Mouse (Mus musculus) adrenal gland, postnatal 14 days (tissue): ENCODE data around the gene Limch1. TPM values are rescaled to one million over a fixed set of nuclear protein-coding genes. Genes with fewer than 3 reads are reported as not detected.

Source experiments
- DNase-seq: peaks from one replicate; pipeline ENCODE4 v3.0.0; 2021; ENCODE audit warnings: mixed read lengths
- total RNA-seq: library from RNA; stranded (reverse); gene quantifications from 2 replicates; pipeline ENCODE4 v1.2.3, GENCODE M21; 2021

The Limch1 gene
- total RNA-seq, 1 experiment from 2014 or later = 96.8 TPM

GRCm38 (mm10) chr5:66830206-66830605, 84.6 kb downstream of the Limch1 start:
- no peak for DNase-seq

GRCm38 (mm10) chr5:66834756-66835155, 89.1 kb downstream of the Limch1 start:
- no peak for DNase-seq

- DNase-seq = no peak
Measured at GRCm38 (mm10) chr5:66836892-66837291, 91.3 kb downstream of the Limch1 start.

GRCm38 (mm10) chr5:66841971-66842370, 96.3 kb downstream of the Limch1 start:
- peak; percentile 86 for DNase-seq

DNA sequence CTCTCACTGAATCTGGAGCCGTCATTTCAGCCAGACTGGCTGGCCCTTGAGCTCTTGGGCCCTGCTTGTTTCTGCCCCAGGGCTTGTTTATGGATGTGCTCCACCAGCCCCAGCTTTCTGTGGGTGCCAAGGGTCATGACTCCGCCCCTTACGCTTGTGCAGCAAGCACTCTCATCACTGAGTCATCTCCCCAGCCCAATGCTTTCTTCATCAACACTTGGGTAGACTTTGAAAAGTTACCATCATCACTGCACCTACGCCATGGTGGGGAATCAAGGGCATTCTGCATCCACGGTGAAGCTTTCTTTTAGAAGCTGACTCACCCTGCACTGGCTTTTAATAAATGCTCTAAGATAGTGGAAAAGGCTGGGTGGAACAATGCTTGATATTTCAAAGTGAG, 97.1 kb downstream of the Limch1 start:
- peak; percentile 56 for DNase-seq

- no peak for DNase-seq
Measured at GRCm38 (mm10) chr5:66848136-66848535, 102.5 kb downstream of the Limch1 start.

DNA sequence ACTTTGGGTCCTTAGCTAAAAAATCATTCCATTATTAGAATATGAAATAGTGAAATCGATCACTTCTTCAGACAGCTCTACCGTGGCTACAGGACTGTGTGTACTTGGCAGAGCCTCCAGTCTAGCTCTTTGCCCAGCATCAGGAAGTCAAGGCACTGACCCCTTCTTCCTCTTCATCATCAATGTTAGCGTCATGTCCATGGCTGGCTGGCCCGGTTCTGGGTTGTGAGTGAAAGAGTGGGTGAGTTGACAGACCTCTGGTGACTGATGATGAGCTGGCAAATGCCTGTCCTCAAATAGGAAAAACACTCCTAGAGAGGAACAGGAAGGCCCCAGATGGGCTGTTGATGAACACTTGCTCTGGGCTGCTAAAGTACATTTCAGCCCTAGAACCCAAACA, 103.5 kb downstream of the Limch1 start:
- peak; percentile 50 for DNase-seq

DNA sequence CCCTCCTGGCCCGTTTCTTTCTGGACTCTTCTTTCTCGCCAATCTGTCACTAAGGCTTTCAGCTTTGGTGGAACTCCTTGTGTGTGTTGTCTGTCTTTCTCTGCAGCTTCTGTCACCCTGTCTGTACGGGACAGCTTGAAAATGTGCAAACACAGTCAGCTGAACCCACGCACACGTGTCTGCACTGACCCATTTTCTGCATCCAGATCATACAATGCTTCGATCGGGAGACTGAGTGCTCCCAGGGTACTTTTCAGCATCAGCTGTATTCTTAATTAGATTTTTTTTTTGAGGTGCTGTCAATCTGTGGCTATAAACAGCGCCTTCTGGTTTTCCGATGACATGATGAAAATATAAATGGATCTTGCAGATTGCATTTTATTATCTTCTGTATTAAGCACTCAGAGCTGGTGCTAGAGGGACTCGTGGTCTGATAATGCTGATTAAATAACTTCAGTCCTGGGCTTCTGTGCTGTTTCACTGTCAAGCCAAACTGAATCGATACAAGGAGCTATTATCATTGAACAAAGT, 105.2 kb downstream of the Limch1 start:
- no peak for DNase-seq

DNA sequence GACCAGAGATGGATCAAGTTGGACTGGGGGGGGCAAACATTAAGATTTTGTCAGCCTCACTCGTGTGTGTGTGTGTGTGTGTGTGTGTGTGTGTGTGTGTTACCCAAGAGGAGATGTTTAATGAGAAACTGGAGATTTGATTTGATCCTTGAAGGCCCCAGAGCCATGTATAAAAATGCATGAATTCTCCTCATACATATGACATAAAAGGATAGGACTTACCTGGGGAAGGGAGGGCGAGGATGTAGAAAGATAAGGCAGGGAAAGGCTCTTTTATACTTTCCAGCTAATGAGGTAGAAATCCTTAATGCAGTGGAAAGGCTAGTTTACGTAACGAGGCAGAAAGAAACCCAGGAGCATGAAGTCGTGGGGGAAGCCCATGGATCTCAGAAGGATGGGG, 106.1 kb downstream of the Limch1 start:
- no peak for DNase-seq

- no peak for DNase-seq
Measured at GRCm38 (mm10) chr5:66854263-66854662, 108.6 kb downstream of the Limch1 start.

- peak; percentile 56 for DNase-seq
Measured at GRCm38 (mm10) chr5:66855358-66856107, 109.9 kb downstream of the Limch1 start.

DNA sequence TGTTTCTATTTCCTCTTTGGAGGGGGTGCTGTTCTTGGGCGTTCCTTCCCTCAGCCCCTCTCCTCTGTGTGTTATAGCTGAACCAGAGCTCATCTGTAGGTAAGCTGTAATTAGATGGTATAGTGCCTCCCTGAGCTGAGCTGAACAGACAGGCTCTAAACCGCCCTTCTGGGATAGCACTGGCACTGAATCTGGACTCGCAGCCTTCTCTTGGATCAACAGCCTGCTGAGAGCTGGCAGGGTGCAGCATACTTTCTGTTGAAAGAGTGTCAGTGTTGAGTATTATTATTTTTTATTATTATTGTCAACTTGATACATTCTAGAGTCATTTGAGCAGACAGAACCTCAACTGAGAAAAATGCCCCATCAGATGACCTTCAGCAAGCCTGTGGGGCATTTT, 113.9 kb downstream of the Limch1 start:
- DNase-seq = no peak

GRCm38 (mm10) chr5:66861232-66862035, 115.8 kb downstream of the Limch1 start:
- DNase-seq = peak; percentile 53

DNA sequence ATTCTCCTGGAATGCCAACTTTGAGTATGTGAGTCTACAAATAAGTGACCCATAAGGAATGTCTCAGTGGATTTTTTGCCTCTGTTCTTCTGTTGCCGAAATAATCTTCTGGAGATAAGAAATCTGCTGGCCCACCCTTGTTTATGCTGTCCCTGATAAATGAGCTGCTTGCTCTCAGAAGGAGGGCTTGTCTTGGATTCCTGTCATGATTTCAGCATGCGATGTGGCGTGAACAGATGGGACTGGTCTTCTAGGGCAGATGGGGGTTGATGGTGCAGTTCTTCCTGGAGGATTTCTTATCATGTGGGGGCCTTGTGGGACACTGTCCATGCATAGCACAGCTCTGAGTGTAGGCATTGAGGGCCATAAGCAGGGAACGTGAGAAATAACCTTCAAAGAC, 116.5 kb downstream of the Limch1 start:
- no peak for DNase-seq

GRCm38 (mm10) chr5:66865229-66865628, 119.6 kb downstream of the Limch1 start:
- no peak for DNase-seq

DNA sequence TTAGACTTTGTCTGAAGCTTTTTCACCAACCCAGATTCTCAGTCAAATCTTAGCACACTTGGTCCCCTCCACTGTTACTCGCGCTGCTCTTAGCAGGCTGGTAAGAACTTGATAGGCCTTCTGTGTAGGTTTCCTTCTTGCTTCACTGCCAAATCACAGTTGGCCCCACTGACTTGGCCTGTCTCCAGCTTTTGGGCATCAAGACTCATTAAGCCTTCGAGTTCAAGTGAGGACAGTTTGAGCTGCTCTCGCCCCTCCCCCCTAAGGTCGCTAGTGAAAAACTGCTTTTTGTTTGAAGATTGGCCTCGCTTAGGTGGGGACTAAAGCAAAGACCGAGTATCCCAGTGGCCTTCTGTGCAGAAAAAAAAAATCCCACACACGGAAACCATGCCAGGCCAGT, 120.4 kb downstream of the Limch1 start:
- peak; percentile 83 for DNase-seq

DNA sequence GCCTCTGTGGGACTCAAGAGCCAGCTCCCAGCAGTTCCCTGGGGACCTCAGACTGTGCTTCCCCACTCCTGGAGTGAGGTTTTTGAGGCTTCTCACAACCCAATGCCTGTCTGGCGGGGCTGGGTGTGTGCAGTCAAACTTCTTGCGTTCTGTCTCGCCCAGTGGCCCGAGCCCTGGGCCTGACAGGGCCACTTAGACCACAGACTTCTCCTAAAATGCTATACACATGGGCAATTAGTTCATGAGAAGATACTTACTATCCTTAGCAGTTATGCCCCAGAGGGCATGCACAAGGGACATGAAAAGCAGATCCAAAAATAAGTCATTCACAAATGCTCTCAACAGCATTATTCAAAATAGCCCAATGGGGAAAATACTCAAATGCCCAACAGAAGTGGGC, 123.9 kb downstream of the Limch1 start:
- no peak for DNase-seq

GRCm38 (mm10) chr5:66871521-66872050, 126.0 kb downstream of the Limch1 start:
- DNase-seq = no peak

DNA sequence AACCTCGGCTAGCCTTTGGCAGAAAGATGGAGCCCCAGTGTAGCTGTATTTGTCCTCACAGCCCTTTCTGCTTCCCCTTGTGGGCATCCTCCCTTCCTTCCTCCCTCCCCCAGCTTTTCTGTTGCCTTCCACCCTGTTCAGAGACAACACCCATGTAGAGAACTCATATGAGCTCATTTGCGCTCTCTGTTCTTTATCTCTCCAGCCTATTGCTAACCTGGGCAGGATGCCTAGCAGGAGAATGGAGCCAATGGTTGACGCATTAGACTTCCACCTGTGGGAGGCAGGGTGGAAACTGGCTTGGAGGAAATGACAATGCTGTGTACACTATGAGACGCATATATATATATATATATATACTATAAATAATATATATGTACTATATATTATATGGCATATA, 126.4 kb downstream of the Limch1 start:
- DNase-seq = no peak

GRCm38 (mm10) chr5:66872681-66873080, 127.1 kb downstream of the Limch1 start:
- no peak for DNase-seq

DNA sequence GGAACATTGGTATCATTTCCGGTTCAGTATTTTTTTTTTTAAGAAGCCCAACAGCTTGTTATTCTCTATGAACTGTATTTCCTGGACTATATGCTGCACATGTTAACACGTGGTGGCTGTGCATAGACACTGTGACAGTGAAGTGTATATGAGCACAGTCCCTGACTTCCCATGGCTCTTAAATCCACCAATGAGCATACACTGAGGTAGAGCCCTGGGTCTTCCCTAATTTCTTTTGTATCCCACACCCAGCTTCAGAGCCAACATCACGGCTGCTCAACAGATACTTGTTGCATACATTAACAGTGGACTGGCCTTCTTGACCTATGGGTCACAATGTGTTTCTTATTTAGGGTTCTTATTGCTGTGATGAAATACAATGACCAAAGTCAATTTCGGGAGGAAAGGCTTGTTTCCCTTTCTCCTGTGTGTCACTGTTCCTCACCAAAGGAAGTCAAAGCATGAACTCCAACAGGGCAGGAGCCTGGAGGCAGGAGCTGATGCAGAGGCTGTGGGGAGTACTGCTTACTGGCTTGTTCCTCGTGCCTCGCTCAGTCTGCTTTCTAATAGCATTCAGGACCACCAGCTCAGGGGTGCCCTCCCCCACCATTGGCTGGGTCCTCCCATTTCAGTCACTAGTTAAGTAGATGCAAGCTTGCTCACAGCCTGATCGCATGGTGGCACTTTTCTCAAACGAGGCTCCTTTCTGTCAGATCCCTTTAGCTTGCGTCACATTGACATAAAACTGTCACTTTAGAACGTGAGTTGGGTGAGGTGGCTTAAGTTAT, 130.6 kb downstream of the Limch1 start:
- DNase-seq = no peak

DNA sequence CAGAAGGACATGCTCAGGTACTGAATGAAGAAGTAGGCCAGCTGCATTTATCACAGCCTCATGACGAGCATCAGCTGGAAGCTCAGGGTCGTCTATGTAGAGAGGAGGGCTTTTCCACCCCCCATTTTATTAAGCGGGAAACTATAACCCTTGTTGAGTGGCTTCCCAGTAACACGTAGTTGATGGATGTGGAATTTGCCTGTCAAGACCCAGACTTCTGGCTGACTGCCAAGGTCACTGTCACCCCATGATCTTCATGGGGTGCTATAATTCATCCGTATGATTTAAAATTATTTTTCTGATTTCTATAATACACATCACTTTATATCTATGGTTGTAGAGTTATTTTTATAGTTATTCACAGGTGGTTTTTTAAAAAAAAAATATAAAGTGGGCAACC, 131.4 kb downstream of the Limch1 start:
- DNase-seq = peak; percentile 87
